ENCODE assay signal across 13 mouse cellular contexts in genomic region chr9:56900571-56900970, GRCm38 (mm10). TPM values are rescaled to one million over a fixed set of nuclear protein-coding genes. Genes with fewer than 3 reads are reported as not detected.
A peak's percentile ranks its signal among the peaks of the same experiment; 100 is the strongest.
DNase-seq lines count a peak whose midpoint lies in the region; ATAC-seq and TF ChIP-seq lines count a peak whose summit lies in the region.
"Had no signal": no experiment of that assay in that cellular context is flagged by ENCODE, and none has a peak within 500 bp of the region (broad histone marks: within the 10 kb centered on the region; RNA-seq: fewer than 3 reads in every experiment).

No protein-coding gene starts in this region.

- no peak for TF ChIP-seq CTCF in liver, adult 2 months (IDR thresholded peaks at IDR 0.05; ENCODE audit: low read depth, low read length)

- TF ChIP-seq POLR2A in liver, adult 2 months (IDR thresholded peaks at IDR 0.05; ENCODE audit: extremely low read depth, insufficient read depth, low read length) = no peak

- no peak overlapping the region for H3K4me2 ChIP-seq in heart, embryonic 14.5 days (ENCODE audit: low read length)
- no peak overlapping the region for H3K4me2 ChIP-seq in heart, embryonic 12.5 days
- H3K4me2 ChIP-seq in liver, embryonic 11.5 days = no peak overlapping the region
- no peak overlapping the region for H3K4me2 ChIP-seq in neural tube, embryonic 15.5 days
- no peak overlapping the region for H3K4me2 ChIP-seq in forebrain, embryonic 14.5 days (ENCODE audit: low read length)

- H3K79me2 ChIP-seq in liver, adult 2 months (ENCODE audit: control insufficient read depth, insufficient read depth, low read length) = no peaks in the 10 kb centered on the region

- peak overlapping the region; percentile 16; the same call in 1 of the 2 replicates for H3K9ac ChIP-seq in heart, embryonic 14.5 days (ENCODE audit: low read length)
- H3K9ac ChIP-seq in heart, embryonic 12.5 days = no peak overlapping the region
- H3K9ac ChIP-seq in liver, adult 2 months (ENCODE audit: low read depth, low read length) = no peak overlapping the region
- H3K9ac ChIP-seq in liver, embryonic 11.5 days (ENCODE audit: low read depth, low read length) = no peak overlapping the region
- H3K9ac ChIP-seq in ES-E14 (ENCODE audit: insufficient read depth, low read depth, low read length, poor library complexity, severe bottlenecking) = no peak overlapping the region; the same call in 1 of the 2 replicates
- no peak overlapping the region for H3K9ac ChIP-seq in neural tube, embryonic 15.5 days (replicated peaks)
- H3K9ac ChIP-seq in forebrain, embryonic 14.5 days (ENCODE audit: low read length) = no peak overlapping the region

- no peaks in the 10 kb centered on the region for H3K9me3 ChIP-seq in heart, embryonic 14.5 days (ENCODE audit: control insufficient read depth, low read length)
- no peaks in the 10 kb centered on the region for H3K9me3 ChIP-seq in heart, embryonic 12.5 days (replicated peaks)
- H3K9me3 ChIP-seq in liver, embryonic 11.5 days (ENCODE audit: control insufficient read depth, low read length) = no peaks in the 10 kb centered on the region
- no peaks in the 10 kb centered on the region for H3K9me3 ChIP-seq in ES-E14 (ENCODE audit: control insufficient read depth, insufficient read depth, low read depth, low read length)
- no peaks in the 10 kb centered on the region for H3K9me3 ChIP-seq in neural tube, embryonic 15.5 days (replicated peaks)
- no peaks in the 10 kb centered on the region for H3K9me3 ChIP-seq in forebrain, embryonic 14.5 days (replicated peaks; ENCODE audit: control insufficient read depth, low read length)
- H3K9me3 ChIP-seq: forebrain, embryonic 10.5 days; midbrain, embryonic 10.5 days had no signal

- in situ Hi-C loops in ES-E14 (cut with MboI; ENCODE audit: low sequenced_read_pairs in 2 of 2, unreplicated experiment in 2 of 2) = no loop called here

- no peak for ATAC-seq in heart, embryonic 14.5 days (ENCODE audit: insufficient number of reproducible peaks, insufficient read depth, low FRiP score, low read depth)
- ATAC-seq in heart, embryonic 12.5 days (ENCODE audit: insufficient number of reproducible peaks, low FRiP score) = no peak
- no peak for ATAC-seq in liver, embryonic 11.5 days (replicated peaks; ENCODE audit: low FRiP score)
- ATAC-seq in neural tube, embryonic 15.5 days (ENCODE audit: low FRiP score) = no peak
- ATAC-seq in forebrain, embryonic 14.5 days = no peak

- H3K27ac ChIP-seq in heart, embryonic 14.5 days (replicated peaks in 1 of 2; ENCODE audit: control insufficient read depth in 1 of 2, insufficient read depth in 1 of 2, low read depth in 2 of 2, low read length in 2 of 2) = peak overlapping the region in 1 of 2 experiments; percentile 14; a peak in 1 of 4 replicates
- H3K27ac ChIP-seq in heart, embryonic 12.5 days (ENCODE audit: poor library complexity, severe bottlenecking) = no peak overlapping the region
- 0 out of 2 replicates have a peak overlapping the region, but pooled peaks have one; percentile 18 for H3K27ac ChIP-seq in liver, adult 2 months (replicated peaks; ENCODE audit: insufficient read depth, low read depth, low read length)
- H3K27ac ChIP-seq in liver, embryonic 11.5 days (ENCODE audit: low read depth, low read length) = no peak overlapping the region
- peak overlapping the region; percentile 37; the same call in 1 of the 2 replicates for H3K27ac ChIP-seq in ES-E14 (ENCODE audit: insufficient read depth, low read depth, low read length, poor library complexity, severe bottlenecking)
- no peak overlapping the region for H3K27ac ChIP-seq in neural tube, embryonic 15.5 days (replicated peaks)
- no peak overlapping the region for H3K27ac ChIP-seq in forebrain, embryonic 14.5 days (ENCODE audit: low read depth, low read length)
- H3K27ac ChIP-seq: forebrain, embryonic 10.5 days; midbrain, embryonic 10.5 days had no signal

- DNase-seq in liver, adult 2 months (ENCODE audit: extremely low read depth, low read depth, low spot score) = no peak
- no peak for DNase-seq in liver, embryonic 11.5 days (ENCODE audit: low spot score)
- no peak for DNase-seq in ES-E14 (ENCODE audit: low read depth, low spot score)
- DNase-seq in induced T-regulatory cell, adult 2 months (ENCODE audit: low read depth) = peak; percentile 16
- no peak for DNase-seq in forebrain, embryonic 14.5 days (ENCODE audit: low spot score)
- DNase-seq: cerebellum, postnatal 14 days had no signal

- peaks cover 7 to 9% of the 10 kb centered on the region in 2 experiments; a peak in 1 of 4 replicates for H3K4me1 ChIP-seq in heart, embryonic 14.5 days (ENCODE audit: control insufficient read depth in 2 of 2, insufficient read depth in 2 of 2, low read length in 2 of 2)
- 0 out of 2 replicates have a peak, but pooled peaks cover 9% of the 10 kb centered on the region for H3K4me1 ChIP-seq in heart, embryonic 12.5 days (replicated peaks)
- H3K4me1 ChIP-seq in liver, adult 2 months (ENCODE audit: control insufficient read depth, insufficient read depth, low read length) = no peaks in the 10 kb centered on the region
- no peaks in the 10 kb centered on the region for H3K4me1 ChIP-seq in liver, embryonic 11.5 days (replicated peaks; ENCODE audit: control insufficient read depth, insufficient read depth, low read length)
- peaks cover 0 to 15% of the 10 kb centered on the region in 2 experiments; a peak in 2 of 4 replicates for H3K4me1 ChIP-seq in ES-E14 (ENCODE audit: control insufficient read depth in 2 of 2, insufficient read depth in 2 of 2, low read length in 2 of 2, poor library complexity in 1 of 2)
- no peaks in the 10 kb centered on the region for H3K4me1 ChIP-seq in neural tube, embryonic 15.5 days
- no peaks in the 10 kb centered on the region for H3K4me1 ChIP-seq in forebrain, embryonic 14.5 days (ENCODE audit: control insufficient read depth, insufficient read depth, low read length)

- H3K4me3 ChIP-seq in heart, embryonic 14.5 days (ENCODE audit: control insufficient read depth in 1 of 2, insufficient read depth in 1 of 2, low read depth in 1 of 2, low read length in 2 of 2) = no peak overlapping the region
- H3K4me3 ChIP-seq in heart, embryonic 12.5 days = no peak overlapping the region
- no peak overlapping the region for H3K4me3 ChIP-seq in liver, adult 2 months (ENCODE audit: insufficient read depth, low read depth, low read length)
- no peak overlapping the region for H3K4me3 ChIP-seq in liver, embryonic 11.5 days (ENCODE audit: low read depth, low read length)
- H3K4me3 ChIP-seq in ES-E14 (ENCODE audit: insufficient read depth in 1 of 2, low read depth in 1 of 2, low read length in 2 of 2, poor library complexity in 1 of 2, severe bottlenecking in 1 of 2) = no peak overlapping the region
- no peak overlapping the region for H3K4me3 ChIP-seq in neural tube, embryonic 15.5 days (replicated peaks)
- H3K4me3 ChIP-seq in forebrain, embryonic 14.5 days (ENCODE audit: low read depth, low read length) = no peak overlapping the region
- H3K4me3 ChIP-seq: forebrain, embryonic 10.5 days; midbrain, embryonic 10.5 days had no signal

- WGBS in heart, embryonic 14.5 days = 18% methylated on average over 9 of the region's 9 CpGs
- WGBS in heart, embryonic 12.5 days = 35% methylated on average over 9 of the region's 9 CpGs
- WGBS in liver, adult 2 months = 75% methylated on average over 9 of the region's 9 CpGs
- 39% methylated on average over 9 of the region's 9 CpGs for WGBS in liver, embryonic 11.5 days
- 77% methylated on average over 9 of the region's 9 CpGs for WGBS in neural tube, embryonic 15.5 days
- WGBS in forebrain, embryonic 14.5 days = 61% methylated on average over 9 of the region's 9 CpGs

- no peaks in the 10 kb centered on the region for H3K27me3 ChIP-seq in heart, embryonic 14.5 days (ENCODE audit: control insufficient read depth, insufficient read depth, low read length)
- no peaks in the 10 kb centered on the region for H3K27me3 ChIP-seq in heart, embryonic 12.5 days (replicated peaks)
- H3K27me3 ChIP-seq in liver, adult 2 months (ENCODE audit: control insufficient read depth, insufficient read depth, low read length) = no peaks in the 10 kb centered on the region
- H3K27me3 ChIP-seq in liver, embryonic 11.5 days (replicated peaks; ENCODE audit: control insufficient read depth, insufficient read depth, low read length) = no peaks in the 10 kb centered on the region; the same call in 1 of the 2 replicates
- no peaks in the 10 kb centered on the region for H3K27me3 ChIP-seq in neural tube, embryonic 15.5 days (replicated peaks)
- no peaks in the 10 kb centered on the region for H3K27me3 ChIP-seq in forebrain, embryonic 14.5 days (replicated peaks; ENCODE audit: control insufficient read depth, insufficient read depth, low read length)

- H3K36me3 ChIP-seq in heart, embryonic 14.5 days (ENCODE audit: control insufficient read depth, insufficient read depth, low read length) = peaks cover 26% of the 10 kb centered on the region
- H3K36me3 ChIP-seq in heart, embryonic 12.5 days = peaks cover 24% of the 10 kb centered on the region
- H3K36me3 ChIP-seq in liver, adult 2 months (ENCODE audit: control insufficient read depth, insufficient read depth, low read length) = no peaks in the 10 kb centered on the region
- no peaks in the 10 kb centered on the region for H3K36me3 ChIP-seq in liver, embryonic 11.5 days (ENCODE audit: control insufficient read depth, insufficient read depth, low read length)
- no peaks in the 10 kb centered on the region for H3K36me3 ChIP-seq in ES-E14 (ENCODE audit: control insufficient read depth, insufficient read depth, low read length, poor library complexity, severe bottlenecking)
- no peaks in the 10 kb centered on the region for H3K36me3 ChIP-seq in neural tube, embryonic 15.5 days
- H3K36me3 ChIP-seq in forebrain, embryonic 14.5 days (ENCODE audit: control insufficient read depth, insufficient read depth, low read length) = no peaks in the 10 kb centered on the region
- H3K36me3 ChIP-seq: forebrain, embryonic 10.5 days; midbrain, embryonic 10.5 days had no signal

RNA-seq across cellular contexts. Expression of gene Snx33, which starts 27.6 kb away (rescaled TPM):
- 5.5 and 5.9 TPM in 2 replicates for polyA plus RNA-seq in heart, embryonic 14.5 days (2014; fragmentation: Nextera tagmentation; extraction: Ambion mirVana)
- 10.2 and 10.5 TPM in 2 replicates for polyA plus RNA-seq in heart, embryonic 12.5 days (2016; fragmentation: Nextera tagmentation; extraction: Ambion mirVana)
- 7.6 and 8.8 TPM in 2 replicates for total RNA-seq in liver, adult 2 months (2014; rRNA removed)
- 8.9 and 10.5 TPM in 2 replicates for polyA plus RNA-seq in liver, adult 2 months (2012; rRNA removed)
- polyA plus RNA-seq in liver, embryonic 11.5 days (2014; fragmentation: Nextera tagmentation; extraction: Ambion mirVana) = 3.8 and 3.9 TPM in 2 replicates
- 1.6 and 4.1 TPM in 2 replicates for total RNA-seq in ES-E14 (2012; rRNA removed)
- 2.2 and 3.2 TPM in 2 replicates for polyA plus RNA-seq in neural tube, embryonic 15.5 days (2015; fragmentation: Nextera tagmentation; extraction: Ambion mirVana)
- 1.7 and 1.9 TPM in 2 replicates for polyA plus RNA-seq in forebrain, embryonic 14.5 days (2014; fragmentation: Nextera tagmentation; extraction: Ambion mirVana)

RNA-seq across cellular contexts. Expression of gene Cspg4, which starts 35.7 kb away (rescaled TPM):
- polyA plus RNA-seq in heart, embryonic 14.5 days (2014; fragmentation: Nextera tagmentation; extraction: Ambion mirVana) = 23.0 and 24.3 TPM in 2 replicates
- polyA plus RNA-seq in heart, embryonic 12.5 days (2016; fragmentation: Nextera tagmentation; extraction: Ambion mirVana) = 32.5 and 35.9 TPM in 2 replicates
- total RNA-seq in liver, adult 2 months (2014; rRNA removed) = 0.09 and 0.13 TPM in 2 replicates
- 0.04 and 0.11 TPM in 2 replicates for polyA plus RNA-seq in liver, adult 2 months (2012; rRNA removed)
- 1.1 and 1.3 TPM in 2 replicates for polyA plus RNA-seq in liver, embryonic 11.5 days (2014; fragmentation: Nextera tagmentation; extraction: Ambion mirVana)
- total RNA-seq in ES-E14 (2012; rRNA removed) = 1.3 and 2.1 TPM in 2 replicates
- polyA plus RNA-seq in neural tube, embryonic 15.5 days (2015; fragmentation: Nextera tagmentation; extraction: Ambion mirVana) = 10.5 and 13.1 TPM in 2 replicates
- 3.0 and 4.8 TPM in 2 replicates for polyA plus RNA-seq in forebrain, embryonic 14.5 days (2014; fragmentation: Nextera tagmentation; extraction: Ambion mirVana)
- polyA plus RNA-seq: CD4-positive, CD25-positive, alpha-beta regulatory T cell, adult 4 months had no signal

RNA-seq across cellular contexts. Expression of gene Odf3l1, which starts 36.1 kb away (rescaled TPM):
- 0.50 and 0.72 TPM in 2 replicates for polyA plus RNA-seq in heart, embryonic 14.5 days (2014; fragmentation: Nextera tagmentation; extraction: Ambion mirVana)
- polyA plus RNA-seq in heart, embryonic 12.5 days (2016; fragmentation: Nextera tagmentation; extraction: Ambion mirVana) = 0.84 and 1.5 TPM in 2 replicates
- not detected in 2 replicates for total RNA-seq in liver, adult 2 months (2014; rRNA removed)
- 0.11 TPM in 1 of 2 replicates, not detected in the other for polyA plus RNA-seq in liver, adult 2 months (2012; rRNA removed)
- 0.17 TPM in 1 of 2 replicates, not detected in the other for polyA plus RNA-seq in liver, embryonic 11.5 days (2014; fragmentation: Nextera tagmentation; extraction: Ambion mirVana)
- total RNA-seq in ES-E14 (2012; rRNA removed) = not detected in 2 replicates
- 0.28 and 0.40 TPM in 2 replicates for polyA plus RNA-seq in neural tube, embryonic 15.5 days (2015; fragmentation: Nextera tagmentation; extraction: Ambion mirVana)
- polyA plus RNA-seq in forebrain, embryonic 14.5 days (2014; fragmentation: Nextera tagmentation; extraction: Ambion mirVana) = not detected in 2 replicates
- total RNA-seq: gastrocnemius, postnatal 36 days had no signal
- polyA plus RNA-seq: CD4-positive, CD25-positive, alpha-beta regulatory T cell, adult 4 months; forebrain, embryonic 10.5 days; midbrain, embryonic 10.5 days had no signal

RNA-seq across cellular contexts. Expression of gene Imp3, which starts 36.7 kb away (rescaled TPM):
- 60.0 and 70.5 TPM in 2 replicates for polyA plus RNA-seq in heart, embryonic 14.5 days (2014; fragmentation: Nextera tagmentation; extraction: Ambion mirVana)
- polyA plus RNA-seq in heart, embryonic 12.5 days (2016; fragmentation: Nextera tagmentation; extraction: Ambion mirVana) = 58.2 and 65.0 TPM in 2 replicates
- total RNA-seq in liver, adult 2 months (2014; rRNA removed) = 35.8 and 45.6 TPM in 2 replicates
- polyA plus RNA-seq in liver, adult 2 months (2012; rRNA removed) = 145 and 151 TPM in 2 replicates
- 105 and 110 TPM in 2 replicates for polyA plus RNA-seq in liver, embryonic 11.5 days (2014; fragmentation: Nextera tagmentation; extraction: Ambion mirVana)
- 106 and 108 TPM in 2 replicates for total RNA-seq in ES-E14 (2012; rRNA removed)
- polyA plus RNA-seq in neural tube, embryonic 15.5 days (2015; fragmentation: Nextera tagmentation; extraction: Ambion mirVana) = 73.7 and 77.5 TPM in 2 replicates
- polyA plus RNA-seq in forebrain, embryonic 14.5 days (2014; fragmentation: Nextera tagmentation; extraction: Ambion mirVana) = 91.1 and 100 TPM in 2 replicates

RNA-seq across cellular contexts. Expression of gene Snupn, which starts 50.1 kb away (rescaled TPM):
- polyA plus RNA-seq in heart, embryonic 14.5 days (2014; fragmentation: Nextera tagmentation; extraction: Ambion mirVana) = 16.4 and 18.8 TPM in 2 replicates
- 16.7 and 17.4 TPM in 2 replicates for polyA plus RNA-seq in heart, embryonic 12.5 days (2016; fragmentation: Nextera tagmentation; extraction: Ambion mirVana)
- total RNA-seq in liver, adult 2 months (2014; rRNA removed) = 7.2 and 8.4 TPM in 2 replicates
- 3.7 and 4.2 TPM in 2 replicates for polyA plus RNA-seq in liver, adult 2 months (2012; rRNA removed)
- polyA plus RNA-seq in liver, embryonic 11.5 days (2014; fragmentation: Nextera tagmentation; extraction: Ambion mirVana) = 21.7 and 22.6 TPM in 2 replicates
- total RNA-seq in ES-E14 (2012; rRNA removed) = 16.4 and 18.2 TPM in 2 replicates
- 28.3 and 29.6 TPM in 2 replicates for polyA plus RNA-seq in neural tube, embryonic 15.5 days (2015; fragmentation: Nextera tagmentation; extraction: Ambion mirVana)
- 27.4 and 29.1 TPM in 2 replicates for polyA plus RNA-seq in forebrain, embryonic 14.5 days (2014; fragmentation: Nextera tagmentation; extraction: Ambion mirVana)

Comparison
In these comparisons a context has a peak if more than half of its experiments do, and no peak if none do; other contexts are left out.
1. H3K27ac ChIP-seq: peak in liver, adult 2 months (single experiment) and ES-E14 (single experiment); none in heart, embryonic 12.5 days (single experiment), liver, embryonic 11.5 days (single experiment), neural tube, embryonic 15.5 days (single experiment) and forebrain, embryonic 14.5 days (single experiment).